Mouse (Mus musculus): ENCODE data around the gene Actn4. TPM values are rescaled to one million over a fixed set of nuclear protein-coding genes. Genes with fewer than 3 reads are reported as not detected.

The Actn4 gene
- total and polyA plus RNA-seq, 2 experiments = 47.4 to 125 TPM

GRCm38 (mm10) chr7:28973025-28973424 lies 10.9 kb upstream of the Actn4 start:
- Histone ChIP-seq H3K79me2 (ENCODE audit: control insufficient read depth, insufficient read depth, low read length) (no peaks in the 10 kb centered on the region; the same call in 1 of the 2 replicates), H3K9ac (ENCODE audit: low read depth, low read length) (no peak overlapping the region), H3K27ac (replicated peaks; ENCODE audit: insufficient read depth, low read depth, low read length) (no peak overlapping the region), H3K36me3 (ENCODE audit: control insufficient read depth, insufficient read depth, low read length) (peaks cover 4% of the 10 kb centered on the region), H3K4me3 (ENCODE audit: insufficient read depth, low read depth, low read length) (no peak overlapping the region), H3K4me1 (ENCODE audit: control insufficient read depth, insufficient read depth, low read length) (peaks cover 25% of the 10 kb centered on the region; the same call in 1 of the 2 replicates), H3K27me3 (ENCODE audit: control insufficient read depth, insufficient read depth, low read length) (no peaks in the 10 kb centered on the region)
- 78% methylated on average over 8 of the region's 8 CpGs for WGBS
- TF ChIP-seq CTCF (IDR thresholded peaks at IDR 0.05; ENCODE audit: low read depth, low read length) = peak; percentile 31; the same call in 1 of the 2 replicates
- no peak for TF ChIP-seq POLR2A (IDR thresholded peaks at IDR 0.05; ENCODE audit: extremely low read depth, insufficient read depth, low read length)
- DNase-seq (ENCODE audit: extremely low read depth, low read depth, low spot score) = peak; percentile 44

- TF ChIP-seq POLR2A (IDR thresholded peaks at IDR 0.05; ENCODE audit: extremely low read depth, insufficient read depth, low read length) (no peak), CTCF (IDR thresholded peaks at IDR 0.05; ENCODE audit: low read depth, low read length) (peak; percentile 86)
- no peak overlapping the region for H3K4me3 ChIP-seq (ENCODE audit: insufficient read depth, low read depth, low read length)
- H3K9ac ChIP-seq (ENCODE audit: low read depth, low read length) = no peak overlapping the region
- H3K36me3 ChIP-seq (ENCODE audit: control insufficient read depth, insufficient read depth, low read length) = peaks cover 4% of the 10 kb centered on the region
- no peaks in the 10 kb centered on the region; the same call in 1 of the 2 replicates for H3K79me2 ChIP-seq (ENCODE audit: control insufficient read depth, insufficient read depth, low read length)
- DNase-seq (ENCODE audit: extremely low read depth, low read depth, low spot score) = no peak
- no peak overlapping the region for H3K27ac ChIP-seq (replicated peaks; ENCODE audit: insufficient read depth, low read depth, low read length)
- H3K4me1 ChIP-seq (ENCODE audit: control insufficient read depth, insufficient read depth, low read length) = peaks cover 23% of the 10 kb centered on the region; the same call in 1 of the 2 replicates
- H3K27me3 ChIP-seq (ENCODE audit: control insufficient read depth, insufficient read depth, low read length) = no peaks in the 10 kb centered on the region
- 70% methylated on average over 8 of the region's 8 CpGs for WGBS
These were observed 10.4 kb upstream of the Actn4 start for GRCm38 (mm10) chr7:28972542-28972985.

- peak; percentile 51 for DNase-seq (ENCODE audit: extremely low read depth, low read depth, low spot score)
- Histone ChIP-seq H3K27me3 (ENCODE audit: control insufficient read depth, insufficient read depth, low read length) (no peaks in the 10 kb centered on the region), H3K9ac (ENCODE audit: low read depth, low read length) (no peak overlapping the region), H3K4me3 (ENCODE audit: insufficient read depth, low read depth, low read length) (no peak overlapping the region), H3K27ac (replicated peaks; ENCODE audit: insufficient read depth, low read depth, low read length) (no peak overlapping the region), H3K36me3 (ENCODE audit: control insufficient read depth, insufficient read depth, low read length) (peaks cover 3% of the 10 kb centered on the region), H3K79me2 (ENCODE audit: control insufficient read depth, insufficient read depth, low read length) (no peaks in the 10 kb centered on the region; the same call in 1 of the 2 replicates), H3K4me1 (ENCODE audit: control insufficient read depth, insufficient read depth, low read length) (peaks cover 20% of the 10 kb centered on the region; the same call in 1 of the 2 replicates)
- TF ChIP-seq POLR2A (IDR thresholded peaks at IDR 0.05; ENCODE audit: extremely low read depth, insufficient read depth, low read length) (no peak), CTCF (IDR thresholded peaks at IDR 0.05; ENCODE audit: low read depth, low read length) (no peak)
- WGBS = 55% methylated on average over 6 of the region's 6 CpGs
These were observed 9.7 kb upstream of the Actn4 start for GRCm38 (mm10) chr7:28971770-28972269.

GRCm38 (mm10) chr7:28971029-28971428 lies 8.9 kb upstream of the Actn4 start:
- 90% methylated on average over 7 of the region's 7 CpGs for WGBS

GRCm38 (mm10) chr7:28969672-28970394 lies 7.7 kb upstream of the Actn4 start:
- no peak overlapping the region for H3K4me3 ChIP-seq (ENCODE audit: insufficient read depth, low read depth, low read length)
- WGBS = 25% methylated on average over 12 of the region's 12 CpGs
- H3K79me2 ChIP-seq (ENCODE audit: control insufficient read depth, insufficient read depth, low read length) = no peaks in the 10 kb centered on the region
- no peaks in the 10 kb centered on the region; the same call in 1 of the 2 replicates for H3K36me3 ChIP-seq (ENCODE audit: control insufficient read depth, insufficient read depth, low read length)
- no peak overlapping the region for H3K9ac ChIP-seq (ENCODE audit: low read depth, low read length)
- peak overlapping the region; percentile 30 for H3K27ac ChIP-seq (replicated peaks; ENCODE audit: insufficient read depth, low read depth, low read length)
- TF ChIP-seq POLR2A (IDR thresholded peaks at IDR 0.05; ENCODE audit: extremely low read depth, insufficient read depth, low read length) = no peak
- H3K27me3 ChIP-seq (ENCODE audit: control insufficient read depth, insufficient read depth, low read length) = no peaks in the 10 kb centered on the region
- peaks cover 20% of the 10 kb centered on the region; the same call in 1 of the 2 replicates for H3K4me1 ChIP-seq (ENCODE audit: control insufficient read depth, insufficient read depth, low read length)
- DNase-seq (ENCODE audit: extremely low read depth, low read depth, low spot score) = peak; percentile 97

More at GRCm38 (mm10) chr7:28971029-28971428, 8.9 kb upstream of the Actn4 start:
- Histone ChIP-seq H3K9ac (ENCODE audit: low read depth, low read length) (no peak overlapping the region), H3K4me1 (ENCODE audit: control insufficient read depth, insufficient read depth, low read length) (peaks cover 20% of the 10 kb centered on the region; the same call in 1 of the 2 replicates), H3K36me3 (ENCODE audit: control insufficient read depth, insufficient read depth, low read length) (no peaks in the 10 kb centered on the region; the same call in 1 of the 2 replicates), H3K27ac (replicated peaks; ENCODE audit: insufficient read depth, low read depth, low read length) (no peak overlapping the region), H3K79me2 (ENCODE audit: control insufficient read depth, insufficient read depth, low read length) (no peaks in the 10 kb centered on the region), H3K27me3 (ENCODE audit: control insufficient read depth, insufficient read depth, low read length) (no peaks in the 10 kb centered on the region), H3K4me3 (ENCODE audit: insufficient read depth, low read depth, low read length) (no peak overlapping the region)
- DNase-seq (ENCODE audit: extremely low read depth, low read depth, low spot score) = no peak
- TF ChIP-seq POLR2A (IDR thresholded peaks at IDR 0.05; ENCODE audit: extremely low read depth, insufficient read depth, low read length) = no peak
- no peak for TF ChIP-seq CTCF (IDR thresholded peaks at IDR 0.05; ENCODE audit: low read depth, low read length)

All from liver, adult 2 months (tissue).